Mouse (Mus musculus): Measurements from ENCODE around the gene 0610010K14Rik.

DNA sequence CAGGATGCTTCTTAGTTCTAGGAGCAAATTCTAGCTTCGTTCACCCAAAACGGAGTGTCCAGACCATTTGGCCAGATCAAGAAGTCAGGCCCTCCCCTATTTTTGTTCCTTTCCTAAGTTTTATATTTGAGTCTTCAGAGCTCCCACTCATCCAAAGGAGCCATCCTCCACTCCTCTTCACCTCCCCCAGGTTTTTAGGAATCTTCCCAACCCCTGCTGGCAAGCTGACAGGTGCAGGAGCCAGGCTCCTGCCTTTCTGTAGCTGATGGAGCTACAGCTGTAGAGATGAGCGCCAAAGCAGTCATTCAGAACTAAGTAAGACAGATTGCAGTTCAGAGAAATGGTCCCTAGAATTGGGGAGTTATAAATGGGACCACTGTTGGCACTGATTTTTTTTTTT, 41.2 kb upstream of the 0610010K14Rik start:
- TF ChIP-seq POLR2A (IDR thresholded peaks at IDR 0.05; ENCODE audit: extremely low read depth, insufficient read depth, low read length), result no peak
- TF ChIP-seq CTCF (IDR thresholded peaks at IDR 0.05; ENCODE audit: low read depth, low read length), result no peak

Data from liver, adult 2 months (tissue).